Mouse (Mus musculus) adrenal gland, adult 18-20 months (tissue): ENCODE measurements around the gene Acsf3. TPM values are rescaled to one million over a fixed set of nuclear protein-coding genes. Genes with fewer than 3 reads are reported as not detected.

Experiments
- DNase-seq, 2 experiments: peaks; one replicate each; pipeline ENCODE4 v3.0.0; 2021 to 2022; ENCODE audit warnings: low spot score in 2 of 2
- total RNA-seq, 2 experiments: library from RNA; stranded (reverse); gene quantifications; 1 replicate in 1 of 2; 2 replicates in 1 of 2; pipeline ENCODE4 v1.2.3; 2021

The Acsf3 gene
- total RNA-seq, 2 experiments from 2014 or later: 42.0 to 76.0 TPM

DNA sequence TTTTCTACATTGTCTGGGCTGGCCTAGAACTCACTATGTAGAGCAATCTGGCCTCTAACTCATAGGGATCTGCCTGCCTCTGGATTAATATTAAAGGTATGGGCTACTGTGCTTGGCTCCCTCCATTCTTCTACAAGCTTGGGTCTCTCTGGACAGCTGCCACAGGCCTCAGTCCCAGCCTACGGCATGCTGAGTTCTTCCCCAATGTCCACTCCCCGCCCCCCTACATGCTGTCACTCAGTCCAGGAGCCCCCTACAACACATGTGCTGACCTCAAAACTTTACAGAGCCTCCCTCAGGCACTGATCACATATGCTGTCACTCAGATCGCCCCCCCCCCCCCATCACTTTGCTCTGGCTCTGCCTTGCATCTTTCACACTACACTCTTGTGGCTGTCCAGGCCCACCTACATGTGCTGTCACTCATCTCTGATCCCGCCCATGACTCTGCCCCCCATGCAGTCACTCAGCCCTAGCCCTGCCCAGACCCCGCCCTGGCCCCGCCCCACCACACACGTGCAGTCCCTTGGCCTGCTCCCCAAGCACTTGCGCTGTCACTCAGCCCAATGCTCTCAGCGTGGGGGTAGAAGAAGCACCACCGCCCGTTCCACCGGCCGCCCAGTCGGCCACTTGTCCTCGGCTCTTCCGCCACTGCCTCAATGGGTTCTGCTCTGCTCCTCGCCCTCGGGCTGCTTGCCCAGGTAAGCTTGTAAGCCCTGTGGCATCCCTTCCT, 72.7 kb downstream of the Acsf3 start, which contains the start of gene Cdh15:
Cdh15 (plus strand) TSS at position 138 of the 733 bp plus-strand sequence.
- no peak for DNase-seq

DNA sequence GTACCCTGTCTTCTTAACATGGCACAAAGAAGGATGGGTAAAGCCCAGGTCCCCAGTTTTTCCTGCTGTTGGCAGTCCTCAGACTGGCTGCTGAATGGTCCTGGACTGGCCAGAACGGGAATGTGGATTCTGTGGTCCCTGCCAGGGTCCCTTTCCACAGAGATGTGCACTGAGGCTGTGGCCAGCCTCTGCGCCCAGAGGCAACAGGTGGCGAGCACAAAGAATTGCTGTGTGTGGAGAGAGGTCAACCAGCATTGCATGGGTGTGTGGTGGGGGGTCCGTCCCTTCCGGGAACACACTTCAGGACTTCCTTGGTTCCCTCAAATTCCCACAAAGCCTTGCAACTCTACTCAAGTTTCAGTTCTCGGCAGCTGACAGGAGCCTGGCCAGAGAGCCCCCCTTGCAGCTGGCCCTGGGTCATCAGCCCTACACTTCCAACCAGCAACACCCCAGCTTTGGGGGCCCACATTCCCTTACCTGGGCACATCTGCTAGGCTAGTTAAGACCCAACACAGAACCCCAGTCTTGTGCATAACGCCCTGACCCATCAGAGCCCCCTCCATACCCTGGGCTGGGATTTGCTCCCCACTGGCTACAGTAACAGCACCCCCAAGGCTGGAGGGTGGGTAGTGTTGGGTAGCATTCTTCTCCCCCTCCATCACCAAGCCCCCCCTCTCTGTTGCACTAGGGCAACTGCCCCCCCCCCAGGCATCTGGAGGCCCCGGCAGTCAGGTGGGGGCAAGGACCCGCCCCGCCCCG, 74.0 kb downstream of the Acsf3 start:
- no peak for DNase-seq

DNA sequence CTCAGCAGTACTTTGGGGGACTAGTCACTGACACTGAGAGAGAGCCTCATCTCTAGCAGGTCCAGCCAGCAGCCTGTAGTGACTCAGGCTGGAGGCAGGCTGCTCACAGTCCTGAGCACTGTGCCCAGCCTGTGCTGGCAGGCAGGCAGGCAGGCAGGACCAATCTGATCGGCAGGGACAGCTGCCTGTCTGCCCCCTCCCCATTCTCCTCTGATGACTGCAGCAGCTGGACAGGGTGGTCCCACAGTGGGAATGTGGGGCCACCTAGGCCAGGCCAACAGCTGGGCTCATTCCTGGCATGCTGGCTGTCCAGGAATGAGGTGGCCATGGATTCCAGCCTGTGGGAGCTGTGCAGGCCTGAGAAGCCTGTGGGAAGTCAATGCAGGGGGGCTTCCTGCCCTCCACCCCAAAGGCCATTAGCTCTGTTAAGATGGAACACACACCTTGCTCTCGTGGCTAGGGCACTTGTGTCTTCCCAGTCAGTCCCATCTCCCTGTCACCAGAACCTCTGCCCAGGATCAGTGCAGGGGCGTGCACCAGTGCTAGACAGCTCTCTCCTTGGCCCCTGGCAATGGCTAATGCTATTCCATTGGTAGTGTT, 75.5 kb downstream of the Acsf3 start:
- no peak for DNase-seq

DNA sequence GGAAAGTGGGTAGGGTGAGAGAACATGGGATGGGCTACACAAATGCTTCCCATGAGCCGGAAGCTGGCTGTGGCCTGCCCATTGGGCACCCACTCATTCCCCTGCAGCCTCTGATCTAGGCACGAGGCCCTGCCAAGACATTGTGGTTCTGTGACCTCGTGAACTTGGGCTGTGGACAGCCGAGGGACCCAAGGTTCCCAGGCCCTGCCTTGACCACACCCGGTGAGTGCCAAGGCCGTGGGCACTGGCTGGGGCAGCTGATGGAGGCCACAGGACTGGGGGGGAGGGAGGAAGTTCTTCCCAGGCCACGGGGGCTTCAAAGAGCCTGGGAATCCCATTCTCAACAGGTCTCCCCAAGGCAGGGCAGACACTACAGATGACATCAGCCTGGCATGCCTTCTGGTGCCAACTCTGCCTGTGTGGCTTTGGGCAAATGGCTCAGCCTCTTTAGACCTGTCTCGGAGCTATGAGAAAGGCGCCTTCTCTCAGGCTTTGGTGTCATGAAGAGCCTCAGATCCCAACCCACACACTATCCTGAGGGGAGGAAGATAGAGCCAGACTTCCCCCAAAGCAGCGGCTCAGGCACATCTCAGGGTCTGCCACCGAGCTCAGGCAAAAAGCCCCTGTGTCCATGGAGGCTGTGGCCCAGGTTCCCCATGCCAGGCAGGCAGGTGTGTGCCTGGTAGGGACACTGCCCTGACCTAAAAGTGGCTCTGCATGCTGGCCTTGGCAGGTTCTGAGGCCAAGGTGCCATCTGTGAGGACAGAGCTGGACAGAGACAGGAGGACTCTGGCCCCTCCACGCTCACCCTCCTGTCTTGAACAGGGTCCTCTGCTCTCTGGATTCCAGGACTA, 76.6 kb downstream of the Acsf3 start:
- DNase-seq: no peak

GRCm38 (mm10) chr8:122852546-122852905, 77.2 kb downstream of the Acsf3 start:
- no peak for DNase-seq

- DNase-seq: no peak
Measured at GRCm38 (mm10) chr8:122853340-122853771, 78.1 kb downstream of the Acsf3 start.

- DNase-seq: no peak
Measured at GRCm38 (mm10) chr8:122854388-122854787, 79.1 kb downstream of the Acsf3 start.

DNA sequence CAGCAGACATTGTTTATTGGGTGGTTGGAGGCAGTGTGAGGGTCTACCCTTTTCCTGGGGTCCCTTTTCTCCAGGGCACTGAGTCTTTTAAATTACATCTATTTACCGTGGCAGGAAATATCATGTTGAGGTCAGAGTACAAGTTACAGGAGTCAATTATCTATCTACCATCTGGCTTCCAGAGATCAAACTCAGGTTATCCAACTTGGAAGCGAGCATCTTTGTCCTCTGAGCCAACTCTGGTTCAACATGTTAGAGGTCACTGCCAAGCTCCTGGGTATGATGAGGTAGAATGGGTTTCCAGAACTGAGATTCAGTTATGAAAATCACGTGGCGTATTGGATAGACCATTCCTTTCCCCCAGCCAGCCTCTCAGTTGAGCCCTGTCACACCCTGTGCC, 79.8 kb downstream of the Acsf3 start:
- no peak for DNase-seq

GRCm38 (mm10) chr8:122856288-122856687, 81.0 kb downstream of the Acsf3 start:
- no peak for DNase-seq

DNA sequence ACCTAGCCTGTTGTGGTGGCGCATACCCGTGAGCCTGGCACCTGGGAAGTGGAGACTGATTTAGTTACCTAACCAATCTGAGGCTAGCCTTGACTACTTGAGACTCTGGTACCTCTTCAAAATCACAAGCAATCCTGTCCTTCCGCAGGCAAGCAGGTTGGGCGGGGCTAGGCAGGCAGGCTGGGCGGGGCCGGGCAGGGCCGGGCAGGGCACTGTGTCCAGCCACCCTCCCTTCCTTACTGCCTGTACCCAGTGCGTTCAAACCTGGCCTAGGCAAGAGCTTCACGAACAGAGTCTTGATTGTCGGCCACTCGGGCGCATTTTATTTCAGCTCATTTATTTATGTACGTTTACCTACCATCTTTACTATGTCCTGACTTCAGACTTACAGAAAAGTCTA, 84.6 kb downstream of the Acsf3 start:
- no peak for DNase-seq

DNA sequence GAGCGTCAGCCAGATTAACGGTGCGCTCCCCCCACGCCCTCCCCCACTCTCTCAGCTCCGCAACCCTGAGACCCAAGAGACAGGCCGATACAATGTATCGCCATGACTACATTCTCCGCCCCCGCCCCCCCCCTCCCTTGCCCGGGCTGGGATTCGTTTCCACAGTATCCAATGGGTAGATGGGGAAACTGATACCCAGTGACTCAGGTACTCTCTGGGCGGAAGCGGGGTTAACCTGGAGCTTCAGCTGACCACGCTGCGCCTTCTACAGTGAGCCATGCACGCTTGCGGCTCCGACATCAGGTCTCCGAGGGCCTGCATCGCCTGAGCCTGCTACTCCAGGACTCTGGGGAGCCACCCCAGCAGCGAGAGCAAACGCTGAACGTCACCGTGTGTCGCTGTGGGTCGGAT, 89.4 kb downstream of the Acsf3 start:
- no peak for DNase-seq

- DNase-seq: no peak
Measured at GRCm38 (mm10) chr8:122865441-122865840, 90.2 kb downstream of the Acsf3 start.

DNA sequence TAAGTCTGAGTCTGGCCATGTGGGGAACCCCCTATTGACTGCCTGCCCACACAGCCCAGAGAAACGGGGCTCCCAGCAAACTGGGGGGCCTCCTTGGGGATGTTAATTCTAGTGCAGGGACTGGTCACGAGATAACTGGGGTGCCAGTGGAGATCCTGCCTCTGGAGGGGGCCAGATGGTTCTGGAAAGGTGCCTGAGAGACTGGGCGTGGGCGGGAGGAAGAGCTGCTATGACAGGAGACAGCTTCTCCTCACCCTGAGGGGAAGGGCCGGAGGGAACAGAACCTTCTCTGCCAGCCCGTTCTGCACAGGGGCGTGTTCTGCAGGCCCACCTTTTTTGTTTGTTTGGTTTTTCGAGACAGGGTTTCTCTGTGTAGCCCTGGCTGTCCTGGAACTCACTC, 90.9 kb downstream of the Acsf3 start:
- no peak for DNase-seq

Other genes with a start within 250 kb of the Acsf3 start
- gene Piezo1, start 224.2 kb upstream of the Acsf3 start, total RNA-seq: 10 to 100 TPM; 14.1 to 28.4 TPM
- 1 to 10 TPM; 4.7 to 4.9 TPM for gene Cdt1, start 207.5 kb upstream of the Acsf3 start, total RNA-seq
- gene Aprt, start 198.6 kb upstream of the Acsf3 start, total RNA-seq: 10 to 100 TPM; 71.3 to 71.7 TPM
- gene Galns, start 164.0 kb upstream of the Acsf3 start, total RNA-seq: 1 to 10 TPM; 5.0 to 6.1 TPM
- gene Trappc2l, start 163.8 kb upstream of the Acsf3 start, total RNA-seq: 10 to 100 TPM; 63.1 to 64.5 TPM
- gene Pabpn1l, start 152.7 kb upstream of the Acsf3 start, total RNA-seq: not detected
- gene Cbfa2t3, start 76.4 kb upstream of the Acsf3 start, total RNA-seq: 10 to 100 TPM; 10.5 to 28.9 TPM
- under 1 TPM; 0.22 to 0.99 TPM for gene Cdh15, start 72.5 kb downstream of the Acsf3 start, total RNA-seq